Mouse (Mus musculus): Measurements from ENCODE around the gene Gm28168.
"Not testable (repeated sequence)": the region's sequence is repeated elsewhere in the genome, so short reads cannot be mapped to it uniquely, and the experiment has no call there.

Gene Gm28168

DNA sequence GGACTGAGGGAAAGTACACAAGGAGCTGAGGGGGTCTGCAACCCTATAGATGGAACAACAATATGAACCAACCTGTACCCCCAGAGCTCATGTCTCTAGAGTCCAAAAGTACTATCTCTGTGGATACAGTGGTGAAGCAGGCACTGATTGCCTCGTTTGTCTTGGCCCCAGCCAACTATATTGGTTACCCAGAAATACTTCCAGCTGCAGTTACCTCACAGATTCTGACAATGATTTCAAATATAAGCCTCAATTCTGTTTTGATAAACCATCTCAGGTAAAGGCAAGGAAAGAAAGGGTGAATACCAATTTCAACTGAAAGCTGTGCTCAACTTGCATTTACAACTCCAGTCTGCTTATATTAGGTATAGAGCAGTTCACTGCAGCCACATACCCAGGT, at the start of gene Gm28168:
Gene Gm28168, plus strand, starts transcription at position 301 of the 400 bp plus-strand sequence.
- DNase-seq: not testable (repeated sequence)

GRCm38 (mm10) chr1:117965639-117966038, 37.8 kb downstream of the Gm28168 start, which contains the start of gene Gm7145:
Gene Gm7145, plus strand, starts transcription at chr1:117965939.
- DNase-seq: no peak
